Mouse (Mus musculus) thymus, postnatal 25 days (tissue): ENCODE measurements around the gene Mphosph9.

Experiments used
- DNase-seq: peaks from one replicate; pipeline ENCODE4 v3.0.0; 2022

The Mphosph9 gene

GRCm38 (mm10) chr5:124211669-124212068 is 116.1 kb downstream of the Mphosph9 start:
- no peak for DNase-seq

GRCm38 (mm10) chr5:124211234-124211633 is 116.5 kb downstream of the Mphosph9 start:
- no peak for DNase-seq

- no peak for DNase-seq
Measured at GRCm38 (mm10) chr5:124210281-124211016, 117.3 kb downstream of the Mphosph9 start.

DNA sequence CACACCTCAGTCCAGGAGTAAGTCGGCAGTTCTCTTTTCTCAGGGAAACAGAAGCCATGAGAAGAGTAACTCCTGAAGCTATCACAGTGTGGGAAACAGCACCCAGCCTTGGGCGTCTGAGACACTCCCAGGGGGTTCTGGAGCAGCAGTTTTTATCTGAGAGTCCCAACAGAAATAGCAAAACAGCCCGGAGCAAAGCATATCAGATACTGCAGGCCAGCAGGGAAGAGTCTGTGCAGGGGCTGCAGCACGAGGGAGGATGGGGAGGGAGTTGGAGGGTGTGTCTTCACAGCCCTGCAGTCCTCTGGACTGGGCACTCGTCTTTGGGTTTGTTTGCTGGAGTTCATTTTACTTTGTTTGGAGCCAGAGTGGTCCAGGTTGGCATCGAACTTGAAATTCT is 117.9 kb downstream of the Mphosph9 start:
- no peak for DNase-seq

DNA sequence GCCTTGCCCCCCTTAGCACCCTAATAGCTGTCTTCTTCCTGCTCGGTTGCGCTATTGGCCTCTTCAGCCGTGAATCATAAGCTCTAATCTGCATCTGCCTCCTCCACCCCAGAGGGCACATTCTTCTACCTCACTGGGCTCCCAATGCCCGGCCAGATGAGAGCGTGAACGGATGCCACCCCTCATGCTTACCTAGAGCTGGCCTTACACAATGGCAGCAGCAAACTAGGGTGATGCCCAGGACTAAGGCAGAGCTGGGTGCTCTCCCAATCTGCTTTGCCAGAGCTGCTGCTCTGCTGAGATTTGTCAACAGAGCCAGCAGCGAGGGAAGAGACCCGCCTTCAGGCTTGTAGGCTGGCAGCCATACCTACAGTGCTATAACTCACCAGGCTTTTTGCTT is 119.7 kb downstream of the Mphosph9 start:
- DNase-seq = no peak

DNA sequence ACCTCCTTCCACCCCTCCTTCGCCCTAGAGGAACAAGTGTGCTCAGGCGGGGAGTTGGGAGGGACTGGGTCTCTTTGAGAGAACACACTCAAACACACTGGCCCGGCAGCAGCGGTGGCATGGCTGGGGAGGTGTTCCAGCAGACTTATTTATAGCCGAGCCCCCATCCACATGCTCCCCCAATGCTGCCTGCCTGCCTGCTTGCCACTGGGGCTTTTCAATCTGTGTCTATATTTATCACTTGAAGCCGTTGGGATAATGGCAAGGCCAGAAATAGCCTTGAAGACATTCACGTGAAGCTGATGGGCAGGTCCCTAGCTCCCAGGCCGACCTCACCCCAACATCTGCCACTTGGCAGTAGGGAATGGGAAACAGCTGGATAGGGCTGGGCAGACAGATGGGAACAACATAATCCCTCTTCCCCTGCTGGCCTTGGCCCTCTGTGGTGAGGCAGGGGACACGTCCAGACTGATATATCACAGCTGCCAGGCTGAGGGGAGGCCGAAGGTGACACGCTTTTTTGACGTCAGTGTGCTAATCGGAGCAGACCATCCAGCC is 121.2 kb downstream of the Mphosph9 start:
- DNase-seq = no peak

- DNase-seq = no peak
Measured at GRCm38 (mm10) chr5:124205809-124206380, 121.9 kb downstream of the Mphosph9 start.

GRCm38 (mm10) chr5:124205211-124205610 is 122.6 kb downstream of the Mphosph9 start:
- DNase-seq = no peak

DNA sequence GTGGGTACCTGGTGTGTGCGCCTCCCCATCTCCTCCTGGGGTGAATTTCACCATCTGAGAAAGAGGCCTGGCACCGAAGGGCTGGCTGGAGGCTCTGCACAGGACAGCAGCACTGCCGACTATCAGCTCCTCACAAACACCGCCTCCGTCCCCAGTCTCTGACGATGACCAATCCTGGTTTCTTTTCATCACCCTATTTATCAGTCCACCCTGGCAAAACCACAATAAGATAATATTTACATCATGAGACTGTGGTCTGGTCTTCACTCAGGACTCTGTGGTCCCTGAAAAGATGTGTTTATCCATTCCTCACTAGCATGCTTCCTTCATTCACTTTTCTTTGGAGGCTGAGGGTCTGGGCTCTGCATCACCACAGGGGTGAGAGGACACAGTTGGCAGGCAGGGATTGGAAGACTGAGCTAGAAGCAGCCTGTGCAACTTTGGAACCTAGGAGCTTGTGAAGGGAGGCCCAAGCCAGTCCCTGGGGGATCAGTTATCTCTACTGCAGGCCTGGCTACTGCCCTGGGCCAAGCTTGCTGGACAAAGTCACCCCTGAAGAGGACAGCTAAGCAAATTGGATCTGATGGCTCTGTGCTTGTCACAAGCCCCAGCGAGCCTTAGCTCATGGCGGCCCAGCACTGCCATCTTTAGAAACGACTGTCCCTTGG is 123.5 kb downstream of the Mphosph9 start:
- DNase-seq = no peak

GRCm38 (mm10) chr5:124203251-124203650 is 124.5 kb downstream of the Mphosph9 start:
- no peak for DNase-seq

- DNase-seq = no peak
Measured at GRCm38 (mm10) chr5:124202071-124202470, 125.7 kb downstream of the Mphosph9 start.

DNA sequence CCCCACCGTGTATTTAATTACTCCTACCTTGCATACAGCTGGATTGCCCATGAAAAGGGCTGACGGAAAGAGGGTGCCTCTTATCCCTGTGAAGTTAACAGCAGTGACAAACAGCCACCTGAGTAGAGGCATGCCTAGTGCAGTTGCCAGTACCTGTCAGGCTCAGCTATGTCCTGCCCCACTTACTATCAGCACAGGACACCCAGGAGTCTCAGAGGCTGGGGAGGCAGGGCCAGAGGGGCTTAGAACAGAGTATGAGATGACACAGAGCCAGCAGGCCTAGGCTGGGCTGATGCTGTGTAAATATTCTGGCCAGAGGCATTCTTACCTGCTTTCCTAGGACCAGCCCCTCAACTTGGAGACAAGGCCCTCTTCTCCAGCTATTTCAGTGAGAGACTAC is 126.2 kb downstream of the Mphosph9 start:
- DNase-seq = no peak
